Mouse (Mus musculus) thymus, adult 2 months (tissue): ENCODE results near the gene Gck. TPM values are rescaled to one million over a fixed set of nuclear protein-coding genes. Genes with fewer than 3 reads are reported as not detected.

Source experiments
- DNase-seq: peaks from one replicate; pipeline ENCODE4 v3.0.0; 2021
- H3K27ac ChIP-seq: fragments of 200-500 bp; 2 replicates; pipeline ENCODE4 v1.5.1; 2012; ENCODE audit warnings: low read length, control low read depth; ENCODE audit not compliant: control insufficient read depth, insufficient read depth
- H3K27me3 ChIP-seq: fragments of 200-500 bp; 2 replicates; pipeline ENCODE4 v1.6.1; 2012; ENCODE audit warnings: mild to moderate bottlenecking, low read length, moderate library complexity, mixed read lengths; ENCODE audit not compliant: control insufficient read depth, insufficient read depth
- H3K36me3 ChIP-seq: fragments of 200-500 bp; 2 replicates; pipeline ENCODE4 v1.6.1; 2012; ENCODE audit warnings: mild to moderate bottlenecking, low read length, moderate library complexity; ENCODE audit not compliant: control insufficient read depth, insufficient read depth
- H3K4me1 ChIP-seq: fragments of 200-500 bp; replicated peaks from 2 replicates; pipeline ENCODE4 v1.6.1; 2012; ENCODE audit warnings: low read length; ENCODE audit not compliant: control insufficient read depth, insufficient read depth
- H3K4me3 ChIP-seq: fragments of 200-500 bp; 2 replicates; pipeline ENCODE4 v1.5.1; 2012; ENCODE audit warnings: mild to moderate bottlenecking, low read length, control low read depth, moderate library complexity; ENCODE audit not compliant: control insufficient read depth, insufficient read depth
- CTCF ChIP-seq: fragments of 200-500 bp; IDR thresholded peaks from 2 replicates; pipeline ENCODE4 v1.5.1; 2012; ENCODE audit warnings: mild to moderate bottlenecking, control low read depth, low read length, moderate library complexity, borderline replicate concordance; ENCODE audit not compliant: control insufficient read depth, poor library complexity, insufficient read depth; ENCODE audit errors: extremely low read depth
- POLR2A ChIP-seq: fragments of 200-500 bp; IDR thresholded peaks from 2 replicates; pipeline ENCODE4 v1.6.1; 2012; ENCODE audit warnings: mild to moderate bottlenecking, low read length, control low read depth, moderate library complexity; ENCODE audit not compliant: control insufficient read depth, poor library complexity, insufficient read depth; ENCODE audit errors: extremely low read depth
- WGBS: fragments of 180-500 bp; shearing (Covaris S2); methylation state at CpG from one replicate; pipeline ENCODE4 v1.1.7; 2018; 5-methylcytosine and 5-hydroxymethylcytosine counted together
- polyA plus RNA-seq: library from polyadenylated mRNA; depleted of rRNA; stranded (reverse); fragments of >200 nt; gene quantifications from 2 replicates; pipeline ENCODE4 v1.2.3, GENCODE M21; 2012

Gck gene
- polyA plus RNA-seq, 1 experiment, result 0.58 TPM

- Histone ChIP-seq H3K27me3 (no peaks in the 10 kb centered on the region), H3K4me1 (peaks cover 8% of the 10 kb centered on the region; the same call in 1 of the 2 replicates), H3K4me3 (no peak overlapping the region), H3K27ac (no peak overlapping the region), H3K36me3 (no peaks in the 10 kb centered on the region)
- no peak for DNase-seq
- 78% methylated on average over 5 of the region's 5 CpGs for WGBS
- no peak for TF ChIP-seq CTCF
Measured at GRCm38 (mm10) chr11:5915429-5916177, 34.3 kb downstream of the Gck start.

DNA sequence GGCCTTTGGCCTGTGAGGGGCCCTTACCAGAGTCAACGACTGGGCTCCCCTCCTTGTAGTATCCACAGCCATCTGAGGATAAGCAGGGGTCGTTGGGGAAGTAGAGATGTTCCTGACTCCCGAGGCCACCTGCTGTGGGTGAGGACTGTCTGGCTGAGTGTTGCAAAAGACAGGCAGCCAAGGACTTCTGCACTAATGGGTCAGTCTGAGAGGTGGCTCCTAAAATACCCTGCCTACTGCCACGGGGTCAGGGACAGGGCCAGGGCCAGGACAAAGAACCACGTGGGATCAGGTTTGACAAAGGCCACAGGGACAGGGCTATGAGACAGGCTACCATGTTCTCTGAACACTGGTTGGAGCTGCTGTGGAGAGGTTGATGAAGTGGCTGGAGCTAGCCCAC lies 34.9 kb downstream of the Gck start:
- Histone ChIP-seq H3K27ac (no peak overlapping the region), H3K4me3 (no peak overlapping the region), H3K4me1 (0 out of 2 replicates have a peak, but pooled peaks cover 3% of the 10 kb centered on the region), H3K36me3 (no peaks in the 10 kb centered on the region), H3K27me3 (no peaks in the 10 kb centered on the region)
- DNase-seq, result no peak
- TF ChIP-seq POLR2A (no peak), CTCF (no peak)
- WGBS, result 66% methylated on average over 5 of the region's 5 CpGs

- no peak overlapping the region for H3K4me3 ChIP-seq
- no peaks in the 10 kb centered on the region for H3K4me1 ChIP-seq
- TF ChIP-seq CTCF (no peak), POLR2A (no peak)
- DNase-seq, result no peak
- no peaks in the 10 kb centered on the region for H3K27me3 ChIP-seq
- H3K36me3 ChIP-seq, result no peaks in the 10 kb centered on the region
- 69% methylated on average over 4 of the region's 4 CpGs for WGBS
- H3K27ac ChIP-seq, result no peak overlapping the region
Measured at GRCm38 (mm10) chr11:5913936-5914335, 35.9 kb downstream of the Gck start.

DNA sequence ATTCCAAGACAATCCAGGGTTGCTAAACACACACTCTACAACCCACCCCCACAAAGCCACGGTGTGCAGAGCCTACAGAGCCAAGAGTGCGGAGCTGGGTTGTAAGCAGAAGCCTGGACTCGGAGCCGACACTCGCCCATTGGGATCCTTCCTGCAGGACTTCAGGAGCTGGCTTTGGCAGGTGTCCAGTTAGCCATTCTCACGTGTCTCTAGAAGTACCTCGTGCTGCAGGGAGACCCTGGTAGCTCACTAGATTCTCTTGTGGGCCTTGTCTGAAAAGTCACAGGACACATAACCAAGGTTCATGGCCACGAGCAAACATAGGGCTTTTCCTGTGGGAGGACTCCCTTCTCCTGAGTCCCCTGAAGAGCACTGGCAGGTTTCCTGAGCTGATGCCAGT lies 36.6 kb downstream of the Gck start:
- no peaks in the 10 kb centered on the region for H3K4me1 ChIP-seq
- H3K4me3 ChIP-seq, result no peak overlapping the region
- no peak for DNase-seq
- WGBS, result 82% methylated on average over 8 of the region's 8 CpGs
- no peak overlapping the region for H3K27ac ChIP-seq
- no peaks in the 10 kb centered on the region for H3K36me3 ChIP-seq
- no peaks in the 10 kb centered on the region for H3K27me3 ChIP-seq
- TF ChIP-seq CTCF (no peak), POLR2A (no peak)

DNA sequence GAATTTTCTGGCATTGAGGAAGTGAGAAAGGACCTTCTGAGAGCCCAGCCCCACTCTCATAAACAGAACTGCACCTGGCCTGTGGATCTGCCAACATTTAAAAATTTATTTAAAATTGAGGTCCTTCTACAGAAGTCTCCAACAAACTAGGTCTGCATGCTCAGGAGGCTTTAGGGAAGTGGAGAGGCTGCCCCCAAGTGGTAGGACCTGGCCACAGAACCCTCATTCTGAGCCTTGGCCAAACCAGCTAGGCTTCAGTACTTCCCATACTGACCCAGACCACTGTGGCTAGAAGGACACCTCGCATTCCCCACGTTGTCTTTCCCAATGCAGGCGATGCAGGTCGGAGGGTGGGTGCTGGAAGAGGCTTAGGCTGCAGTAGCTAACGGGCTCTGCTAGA lies 37.2 kb downstream of the Gck start:
- Histone ChIP-seq H3K27ac (no peak overlapping the region), H3K4me3 (no peak overlapping the region), H3K36me3 (no peaks in the 10 kb centered on the region), H3K4me1 (no peaks in the 10 kb centered on the region), H3K27me3 (no peaks in the 10 kb centered on the region)
- no peak for TF ChIP-seq POLR2A
- 0 out of 2 replicates have a peak, but pooled peaks have one; percentile 39 for TF ChIP-seq CTCF
- DNase-seq, result peak; percentile 49
- WGBS, result 33% methylated on average over 5 of the region's 5 CpGs

- DNase-seq, result no peak
- Histone ChIP-seq H3K27me3 (no peaks in the 10 kb centered on the region), H3K4me3 (no peak overlapping the region), H3K36me3 (no peaks in the 10 kb centered on the region), H3K4me1 (no peaks in the 10 kb centered on the region), H3K27ac (no peak overlapping the region)
- no peak for TF ChIP-seq CTCF
- no peak for TF ChIP-seq POLR2A
- 85% methylated on average over 4 of the region's 4 CpGs for WGBS
Measured at GRCm38 (mm10) chr11:5908642-5909041, 41.2 kb downstream of the Gck start.
